ENCODE assay signal across 1 mouse cellular context in the genomic region with DNA sequence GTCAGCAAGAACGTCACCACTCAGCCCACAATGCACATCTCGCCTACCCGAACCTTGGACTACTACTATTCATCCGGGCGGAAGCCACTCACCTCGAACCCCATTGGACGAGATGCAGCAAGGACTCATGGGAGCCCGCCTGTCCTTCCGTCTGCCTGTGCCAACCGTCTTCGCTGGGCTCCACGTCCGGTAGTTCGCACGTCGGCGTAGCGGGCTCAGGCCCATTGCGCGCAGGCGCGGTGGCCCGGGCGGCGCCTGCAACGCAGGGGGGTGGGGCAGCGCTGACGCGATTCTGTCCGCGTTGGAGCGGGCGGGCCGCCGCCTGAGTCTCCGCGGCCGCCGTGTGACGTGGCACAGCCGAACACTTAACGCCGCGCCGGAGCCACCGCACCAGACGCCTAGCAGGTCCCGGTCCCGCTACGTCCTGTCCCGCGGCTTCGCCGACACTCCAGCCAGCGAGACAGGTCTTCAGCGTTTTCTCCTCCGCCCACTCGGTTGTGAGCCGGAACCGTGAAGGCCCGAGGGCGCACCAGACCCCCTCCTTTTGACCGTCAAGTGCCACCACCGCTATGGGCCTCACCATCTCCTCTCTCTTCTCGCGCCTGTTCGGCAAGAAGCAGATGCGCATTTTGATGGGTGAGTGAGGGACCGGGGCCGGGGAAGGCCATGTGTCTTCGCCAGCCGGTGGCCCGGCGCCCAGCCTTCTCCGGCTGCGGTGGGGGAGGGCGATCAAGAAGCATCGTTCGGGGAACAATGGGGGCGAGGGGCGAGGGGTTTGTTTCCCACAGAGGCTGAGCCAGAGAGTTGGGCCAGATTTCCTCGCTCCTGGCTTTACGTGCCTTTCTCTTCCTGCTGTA.
TF ChIP-seq lines count a peak whose summit lies in the region.

TSS of gene Arf4 (plus strand) at position 224 of the 857 bp plus-strand sequence.

TF ChIP-seq in CH12.LX, 34 proteins besides CTCF, POLR2A, EP300 and RAD21 (continued from another document):
- TF ChIP-seq BHLHE40 (IDR thresholded peaks at IDR 0.05; ENCODE audit: low read depth, low read length) (peak; percentile 13; the same call in 1 of the 2 replicates), JUN (IDR thresholded peaks at IDR 0.05; ENCODE audit: insufficient read depth, low read depth, low read length) (no peak), SMC3 (IDR thresholded peaks at IDR 0.05; ENCODE audit: low read depth, low read length) (no peak), NRF1 (IDR thresholded peaks at IDR 0.05; ENCODE audit: low read depth, low read length) (peak; percentile 94), ELF1 (IDR thresholded peaks at IDR 0.05; ENCODE audit: low read depth, low read length) (peak; percentile 96), ZKSCAN1 (IDR thresholded peaks at IDR 0.05; ENCODE audit: borderline replicate concordance, low read depth, low read length) (no peak), POLR2AphosphoS2 (IDR thresholded peaks at IDR 0.05; ENCODE audit: low read depth, low read length) (peak; percentile 91), MAX (IDR thresholded peaks at IDR 0.05; ENCODE audit: low read length) (no peak; the same call in 1 of the 2 replicates), TBP (conservative IDR thresholded peaks at IDR 0.05; ENCODE audit: low read depth, low read length) (peak; percentile 92), CHD1 (IDR thresholded peaks at IDR 0.05; ENCODE audit: low read depth, low read length) (no peak), MEF2A (IDR thresholded peaks at IDR 0.05; ENCODE audit: borderline replicate concordance, low read depth, low read length) (peak; percentile 70; the same call in 1 of the 2 replicates), E2F4 (IDR thresholded peaks at IDR 0.05; ENCODE audit: insufficient replicate concordance, low read depth, low read length) (no peak), TCF12 (IDR thresholded peaks at IDR 0.05; ENCODE audit: low read depth, low read length) (peak; percentile 72), ETS1 (conservative IDR thresholded peaks at IDR 0.05; ENCODE audit: low read depth, low read length) (peak; percentile 8), ZMIZ1 (IDR thresholded peaks at IDR 0.05; ENCODE audit: low read depth, low read length) (peak; percentile 96), MAFK (IDR thresholded peaks at IDR 0.05; ENCODE audit: insufficient replicate concordance, low read length) (no peak), ZNF384 (IDR thresholded peaks at IDR 0.05; ENCODE audit: low read depth, low read length) (no peak), USF1 (IDR thresholded peaks at IDR 0.05; ENCODE audit: low read depth, low read length) (no peak), KAT2A (IDR thresholded peaks at IDR 0.05; ENCODE audit: insufficient replicate concordance, low read length) (peak; percentile 85; the same call in 1 of the 2 replicates), GABPA (IDR thresholded peaks at IDR 0.05; ENCODE audit: insufficient replicate concordance, low read depth, low read length) (peak; percentile 22; the same call in 1 of the 2 replicates)
